Mouse (Mus musculus): Measurements from ENCODE around the gene Sdk1. TPM values are rescaled to one million over a fixed set of nuclear protein-coding genes. Genes with fewer than 3 reads are reported as not detected.

Gene Sdk1
- polyA plus RNA-seq, 1 experiment from 2014 or later: 0.10 TPM

DNA sequence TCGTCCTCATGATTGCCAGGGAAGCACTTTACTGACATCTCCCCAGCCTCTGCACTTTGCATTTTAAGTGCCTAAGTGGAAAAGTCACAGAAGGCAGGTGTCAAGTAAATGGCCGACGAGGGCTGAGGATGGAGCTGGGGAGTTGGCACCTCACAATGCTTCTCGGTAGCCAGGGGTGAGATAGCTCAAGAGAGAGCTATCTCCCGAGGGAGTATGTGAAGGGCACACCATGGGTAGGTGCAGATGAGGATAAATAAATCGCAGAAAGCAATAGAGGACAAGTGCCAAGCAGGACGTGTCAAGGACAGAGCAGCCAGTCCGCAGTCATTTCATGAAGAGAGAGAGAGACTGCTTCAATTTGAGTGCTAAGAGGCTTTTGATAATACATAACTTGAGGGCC is 655.1 kb downstream of the Sdk1 start:
- Histone ChIP-seq H3K4me3 (replicated peaks) (no peak overlapping the region), H3K9ac (no peak overlapping the region), H3K27me3 (no peaks in the 10 kb centered on the region), H3K4me2 (no peak overlapping the region), H3K36me3 (no peaks in the 10 kb centered on the region), H3K4me1 (replicated peaks) (no peaks in the 10 kb centered on the region), H3K27ac (no peak overlapping the region), H3K9me3 (replicated peaks) (no peaks in the 10 kb centered on the region)
- DNase-seq (no peak), ATAC-seq (ENCODE audit: low read depth) (no peak)
- WGBS (ENCODE audit: insufficient replicate concordance): 58% methylated on average over 8 of the region's 8 CpGs

DNA sequence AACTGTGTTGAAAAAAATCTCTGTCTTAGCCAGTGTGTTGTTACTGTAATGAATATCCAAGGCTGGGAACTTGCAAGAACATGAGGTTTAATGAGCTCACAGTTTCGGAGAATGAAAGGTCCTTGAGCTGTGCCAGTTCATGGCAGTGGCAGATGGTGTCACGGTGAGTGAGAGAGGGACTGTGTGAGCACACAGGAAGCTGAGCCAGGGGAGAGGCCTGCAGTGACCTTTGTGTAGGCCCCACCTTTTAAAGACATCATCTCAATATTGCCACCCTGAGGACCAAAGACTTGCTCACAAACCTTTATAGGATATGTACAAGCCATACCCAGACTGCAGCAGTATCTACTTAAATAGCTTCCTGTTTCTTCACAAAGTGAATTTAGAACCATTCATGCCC is 656.2 kb downstream of the Sdk1 start:
- no peak for ATAC-seq (ENCODE audit: low read depth)
- H3K4me3 ChIP-seq (replicated peaks): no peak overlapping the region
- 37% methylated on average over 2 of the region's 2 CpGs for WGBS (ENCODE audit: insufficient replicate concordance)

DNA sequence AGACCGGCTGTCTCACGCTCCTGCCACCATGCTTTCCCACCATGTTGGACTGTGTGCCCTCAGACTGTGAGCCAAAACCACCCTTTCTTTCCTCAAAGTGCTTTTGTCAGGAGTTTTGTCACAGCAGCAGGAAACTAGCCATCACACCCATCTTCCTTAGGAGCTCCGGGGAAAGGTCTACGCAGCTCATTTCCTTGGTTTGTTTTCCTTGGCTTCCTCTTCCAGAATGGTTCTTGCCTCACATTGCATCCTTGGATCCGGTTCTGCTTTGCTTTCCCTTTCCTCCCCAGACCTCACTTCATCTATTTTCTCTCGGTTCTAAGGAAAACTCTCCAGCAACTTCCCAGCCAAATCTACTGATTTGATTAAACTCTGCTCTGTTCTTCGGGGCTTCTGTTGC is 658.5 kb downstream of the Sdk1 start:
- DNase-seq: no peak
- Histone ChIP-seq H3K4me2 (no peak overlapping the region), H3K4me1 (replicated peaks) (no peaks in the 10 kb centered on the region), H3K36me3 (no peaks in the 10 kb centered on the region), H3K27me3 (no peaks in the 10 kb centered on the region), H3K27ac (no peak overlapping the region), H3K9ac (no peak overlapping the region), H3K9me3 (replicated peaks) (no peaks in the 10 kb centered on the region), H3K4me3 (replicated peaks) (no peak overlapping the region)
- ATAC-seq (ENCODE audit: low read depth): no peak
- WGBS (ENCODE audit: insufficient replicate concordance): 54% methylated on average over 7 of the region's 7 CpGs

More for the DNA sequence above, 656.2 kb downstream of the Sdk1 start:
- no peak for DNase-seq
- Histone ChIP-seq H3K4me2 (no peak overlapping the region), H3K27ac (no peak overlapping the region), H3K4me1 (replicated peaks) (no peaks in the 10 kb centered on the region), H3K36me3 (no peaks in the 10 kb centered on the region), H3K27me3 (no peaks in the 10 kb centered on the region), H3K9me3 (replicated peaks) (no peaks in the 10 kb centered on the region), H3K9ac (no peak overlapping the region)

DNA sequence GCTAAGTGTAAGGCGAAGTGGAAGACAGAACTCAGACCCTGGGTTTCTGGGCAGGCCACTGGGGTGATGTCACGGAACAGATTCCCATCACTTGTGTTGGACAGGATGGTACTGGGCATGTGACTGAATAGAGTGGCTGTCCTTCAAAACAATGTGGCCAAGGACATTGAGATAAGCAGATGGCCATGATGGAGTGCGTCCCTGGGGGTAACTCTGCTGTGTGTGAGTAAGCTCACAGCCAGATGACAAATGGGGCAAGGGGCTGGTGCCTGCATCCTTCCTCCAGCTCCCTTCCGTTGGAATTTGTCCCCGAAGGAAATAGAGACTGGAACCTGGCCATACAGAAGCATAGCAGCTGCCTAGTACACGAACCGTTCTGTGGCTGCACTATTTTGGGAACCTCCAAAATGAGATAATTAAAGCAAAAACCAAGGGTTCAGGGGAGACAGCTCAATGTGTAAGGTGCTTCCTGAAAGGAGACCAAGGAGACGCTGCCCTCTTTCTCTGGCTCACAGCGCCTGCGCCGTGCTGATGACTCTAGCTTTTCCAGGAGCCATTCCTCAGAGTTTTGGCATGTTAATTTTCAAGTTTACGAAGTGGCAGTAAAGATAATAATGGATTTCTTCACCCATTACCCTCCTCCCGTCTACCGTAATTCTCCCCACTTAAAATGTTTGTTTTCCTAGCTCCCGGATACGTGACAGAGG is 661.4 kb downstream of the Sdk1 start:
- Histone ChIP-seq H3K36me3 (no peaks in the 10 kb centered on the region), H3K4me3 (replicated peaks) (no peak overlapping the region), H3K9ac (no peak overlapping the region), H3K27me3 (no peaks in the 10 kb centered on the region), H3K9me3 (replicated peaks) (no peaks in the 10 kb centered on the region), H3K4me2 (no peak overlapping the region), H3K4me1 (replicated peaks) (no peaks in the 10 kb centered on the region), H3K27ac (no peak overlapping the region)
- WGBS (ENCODE audit: insufficient replicate concordance): 56% methylated on average over 16 of the region's 16 CpGs
- DNase-seq (no peak), ATAC-seq (ENCODE audit: low read depth) (no peak)

DNA sequence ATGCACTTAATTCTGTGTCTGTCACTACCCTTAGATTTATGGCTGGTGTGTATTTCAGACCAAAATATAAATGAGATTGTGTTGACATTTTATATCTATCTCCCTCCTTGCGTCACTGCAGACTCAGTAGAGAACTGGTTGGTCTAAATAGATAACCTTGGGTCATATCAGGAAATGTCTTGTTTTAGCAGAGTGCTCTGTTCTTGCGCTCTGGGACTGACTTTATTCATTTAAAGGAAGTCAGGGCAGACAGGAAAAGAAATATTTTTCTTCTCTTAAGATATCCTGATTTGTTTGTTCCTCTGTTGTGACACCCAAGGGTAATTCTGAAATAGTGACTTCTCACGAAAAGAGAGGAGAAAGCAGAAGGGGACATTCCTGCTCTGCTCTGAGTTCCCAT is 669.2 kb downstream of the Sdk1 start:
- Histone ChIP-seq H3K4me1 (replicated peaks) (no peaks in the 10 kb centered on the region), H3K9me3 (replicated peaks) (0 out of 2 replicates have a peak, but pooled peaks cover 5% of the 10 kb centered on the region), H3K27me3 (no peaks in the 10 kb centered on the region), H3K4me2 (no peak overlapping the region), H3K4me3 (replicated peaks) (no peak overlapping the region), H3K36me3 (no peaks in the 10 kb centered on the region), H3K9ac (no peak overlapping the region), H3K27ac (no peak overlapping the region)
- ATAC-seq (ENCODE audit: low read depth) (no peak), DNase-seq (no peak)
- 50% methylated on average over 3 of the region's 3 CpGs for WGBS (ENCODE audit: insufficient replicate concordance)

DNA sequence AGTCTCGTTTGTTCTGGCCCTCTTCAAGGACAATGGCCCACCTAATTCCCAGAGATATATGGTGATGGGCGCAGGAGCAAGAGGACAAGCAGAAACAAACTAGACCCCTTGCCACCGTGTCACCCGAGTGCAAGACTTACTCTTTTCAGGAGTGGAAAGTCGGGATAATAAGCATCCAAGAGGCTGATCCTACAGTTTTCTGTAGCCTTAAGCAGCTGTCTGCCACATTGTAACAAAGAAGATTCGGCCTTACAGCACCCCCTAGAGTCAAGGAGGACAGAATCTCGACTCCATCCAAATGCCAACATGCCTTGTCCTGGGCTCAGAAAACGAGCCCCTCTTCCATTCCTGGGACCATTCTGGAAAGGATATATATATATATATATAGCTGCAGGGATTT is 669.6 kb downstream of the Sdk1 start:
- H3K9me3 ChIP-seq (replicated peaks): 0 out of 2 replicates have a peak, but pooled peaks cover 5% of the 10 kb centered on the region
- no peaks in the 10 kb centered on the region for H3K27me3 ChIP-seq
- WGBS (ENCODE audit: insufficient replicate concordance): 49% methylated on average over 8 of the region's 8 CpGs
- ATAC-seq (ENCODE audit: low read depth) (no peak), DNase-seq (no peak)
- H3K9ac ChIP-seq: no peak overlapping the region
- H3K4me1 ChIP-seq (replicated peaks): no peaks in the 10 kb centered on the region
- no peak overlapping the region for H3K27ac ChIP-seq
- H3K36me3 ChIP-seq: no peaks in the 10 kb centered on the region
- no peak overlapping the region for H3K4me3 ChIP-seq (replicated peaks)
- no peak overlapping the region for H3K4me2 ChIP-seq

DNA sequence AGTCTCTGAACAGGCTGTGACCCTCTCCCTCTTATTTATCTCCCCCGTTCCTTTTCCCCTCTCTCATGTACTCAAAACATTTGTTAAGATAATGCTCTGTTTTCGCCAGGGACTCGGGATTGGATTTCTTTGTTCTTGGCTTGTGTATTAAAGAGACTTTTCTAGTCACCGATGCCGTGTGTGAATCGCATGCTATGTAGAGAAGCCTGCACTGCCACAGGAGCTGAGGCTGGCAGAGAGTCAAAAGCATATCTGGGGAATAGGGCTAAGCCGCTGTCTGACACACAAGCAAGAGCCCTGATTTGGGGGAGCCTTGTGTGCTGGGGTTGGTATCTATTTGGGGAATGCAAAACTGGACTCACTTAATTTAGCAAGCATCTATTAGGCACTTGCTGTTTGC is 671.6 kb downstream of the Sdk1 start:
- H3K9ac ChIP-seq: no peak overlapping the region
- H3K9me3 ChIP-seq (replicated peaks): 0 out of 2 replicates have a peak, but pooled peaks cover 5% of the 10 kb centered on the region
- no peaks in the 10 kb centered on the region for H3K36me3 ChIP-seq
- ATAC-seq (ENCODE audit: low read depth): no peak
- H3K4me2 ChIP-seq: no peak overlapping the region
- WGBS (ENCODE audit: insufficient replicate concordance): 63% methylated on average over 7 of the region's 7 CpGs
- H3K27me3 ChIP-seq: no peaks in the 10 kb centered on the region
- H3K4me1 ChIP-seq (replicated peaks): no peaks in the 10 kb centered on the region
- no peak overlapping the region for H3K4me3 ChIP-seq (replicated peaks)
- no peak for DNase-seq
- H3K27ac ChIP-seq: no peak overlapping the region

DNA sequence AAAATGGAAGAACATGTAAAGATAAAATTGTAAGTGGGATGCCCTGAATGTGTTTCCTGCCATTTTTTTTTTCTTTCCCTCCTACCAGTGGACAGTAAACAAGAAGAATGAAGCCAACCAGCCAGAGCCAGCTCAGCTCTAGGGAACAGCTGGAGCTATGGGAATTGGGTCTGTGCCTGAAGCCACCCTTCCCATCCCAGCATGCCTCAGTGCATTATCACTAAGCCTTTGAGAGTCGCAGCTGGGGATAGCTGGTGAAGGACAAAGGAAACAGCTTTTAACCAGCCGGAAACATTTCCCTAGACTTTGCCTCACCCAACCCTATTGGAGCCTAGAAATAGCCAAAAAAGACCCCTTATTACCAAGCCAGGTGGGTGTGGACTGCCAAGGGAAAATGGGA is 675.7 kb downstream of the Sdk1 start:
- Histone ChIP-seq H3K9ac (no peak overlapping the region), H3K9me3 (replicated peaks) (0 out of 2 replicates have a peak, but pooled peaks cover 5% of the 10 kb centered on the region), H3K27ac (no peak overlapping the region), H3K36me3 (no peaks in the 10 kb centered on the region), H3K4me3 (replicated peaks) (no peak overlapping the region), H3K27me3 (no peaks in the 10 kb centered on the region), H3K4me1 (replicated peaks) (no peaks in the 10 kb centered on the region), H3K4me2 (no peak overlapping the region)
- 53% methylated on average over 2 of the region's 2 CpGs for WGBS (ENCODE audit: insufficient replicate concordance)
- ATAC-seq (ENCODE audit: low read depth): no peak
- DNase-seq: no peak

DNA sequence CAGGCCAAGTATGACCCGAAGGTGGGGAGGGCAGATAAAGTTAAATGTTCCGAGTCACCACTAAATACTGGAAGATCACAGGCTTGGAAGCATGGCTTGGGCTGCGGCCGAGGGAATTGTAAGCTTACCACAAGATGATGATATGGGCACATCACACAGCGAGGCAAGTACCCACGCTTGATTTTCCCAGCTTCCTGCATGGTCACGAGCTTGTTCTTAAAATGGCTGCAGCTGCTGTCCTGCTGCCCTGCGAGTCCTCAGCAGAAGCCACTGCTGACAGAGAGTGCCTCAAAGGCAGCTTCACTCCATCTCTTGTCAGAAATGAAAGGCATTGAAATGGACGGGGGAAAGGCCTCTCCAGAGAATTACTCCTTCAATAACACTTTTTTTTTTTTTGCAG is 697.7 kb downstream of the Sdk1 start:
- no peaks in the 10 kb centered on the region for H3K36me3 ChIP-seq
- 57% methylated on average over 9 of the region's 9 CpGs for WGBS (ENCODE audit: insufficient replicate concordance)
- no peak overlapping the region for H3K27ac ChIP-seq

DNA sequence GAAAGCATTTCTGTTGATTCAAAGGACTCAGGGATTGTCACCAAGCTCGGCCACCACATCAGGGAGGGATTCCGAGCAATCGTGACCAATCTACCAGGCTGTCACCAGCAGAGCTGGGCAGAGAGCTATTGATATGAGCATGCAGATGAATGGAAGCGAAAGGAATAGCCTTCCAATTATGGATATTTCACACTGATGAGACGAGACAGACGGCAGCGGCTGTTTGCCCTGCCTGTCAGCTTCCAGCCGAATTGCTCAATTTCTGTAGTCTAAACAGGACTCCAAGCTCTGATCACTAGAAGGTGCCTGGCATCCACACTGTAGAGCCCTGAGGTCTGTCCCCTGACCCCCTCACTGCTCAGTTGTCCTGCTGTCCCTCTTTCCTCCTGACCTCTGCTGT is 699.3 kb downstream of the Sdk1 start:
- no peaks in the 10 kb centered on the region for H3K9me3 ChIP-seq (replicated peaks)
- H3K9ac ChIP-seq: no peak overlapping the region
- ATAC-seq (ENCODE audit: low read depth) (no peak), DNase-seq (no peak)
- H3K4me2 ChIP-seq: no peak overlapping the region
- no peaks in the 10 kb centered on the region for H3K36me3 ChIP-seq
- WGBS (ENCODE audit: insufficient replicate concordance): 71% methylated on average over 8 of the region's 8 CpGs
- H3K27ac ChIP-seq: no peak overlapping the region
- no peak overlapping the region for H3K4me3 ChIP-seq (replicated peaks)
- H3K27me3 ChIP-seq: no peaks in the 10 kb centered on the region
- H3K4me1 ChIP-seq (replicated peaks): no peaks in the 10 kb centered on the region

More for the DNA sequence above, 697.7 kb downstream of the Sdk1 start:
- Histone ChIP-seq H3K4me2 (no peak overlapping the region), H3K9ac (no peak overlapping the region), H3K4me3 (replicated peaks) (no peak overlapping the region), H3K4me1 (replicated peaks) (no peaks in the 10 kb centered on the region), H3K9me3 (replicated peaks) (no peaks in the 10 kb centered on the region), H3K27me3 (no peaks in the 10 kb centered on the region)
- no peak for ATAC-seq (ENCODE audit: low read depth)
- DNase-seq: no peak

DNA sequence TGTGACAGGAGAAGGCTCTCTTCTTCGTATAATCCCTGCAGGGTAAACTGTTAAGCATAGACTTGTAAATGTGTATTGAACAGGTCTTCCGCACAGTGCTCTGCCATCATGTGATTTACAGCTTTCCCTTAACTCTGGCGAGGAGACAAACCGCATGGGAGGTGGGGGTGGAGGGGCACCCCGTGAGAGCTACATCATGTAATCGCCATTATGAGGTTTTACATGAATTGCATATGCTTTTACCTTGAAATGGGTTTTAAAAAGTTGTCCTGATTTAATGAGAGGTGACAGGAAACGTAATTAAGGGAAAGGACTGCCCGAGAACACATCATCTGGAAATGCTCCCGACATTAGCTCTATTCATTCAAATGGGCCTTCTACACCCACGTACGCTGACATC is 709.5 kb downstream of the Sdk1 start:
- H3K27me3 ChIP-seq: no peaks in the 10 kb centered on the region
- 67% methylated on average over 11 of the region's 11 CpGs for WGBS (ENCODE audit: insufficient replicate concordance)
- H3K9me3 ChIP-seq (replicated peaks): no peaks in the 10 kb centered on the region
- no peak overlapping the region for H3K4me3 ChIP-seq (replicated peaks)
- no peak overlapping the region for H3K4me2 ChIP-seq
- H3K36me3 ChIP-seq: no peaks in the 10 kb centered on the region
- H3K9ac ChIP-seq: no peak overlapping the region
- H3K4me1 ChIP-seq (replicated peaks): no peaks in the 10 kb centered on the region
- no peak overlapping the region for H3K27ac ChIP-seq
- no peak for ATAC-seq (ENCODE audit: low read depth)
- no peak for DNase-seq

DNA sequence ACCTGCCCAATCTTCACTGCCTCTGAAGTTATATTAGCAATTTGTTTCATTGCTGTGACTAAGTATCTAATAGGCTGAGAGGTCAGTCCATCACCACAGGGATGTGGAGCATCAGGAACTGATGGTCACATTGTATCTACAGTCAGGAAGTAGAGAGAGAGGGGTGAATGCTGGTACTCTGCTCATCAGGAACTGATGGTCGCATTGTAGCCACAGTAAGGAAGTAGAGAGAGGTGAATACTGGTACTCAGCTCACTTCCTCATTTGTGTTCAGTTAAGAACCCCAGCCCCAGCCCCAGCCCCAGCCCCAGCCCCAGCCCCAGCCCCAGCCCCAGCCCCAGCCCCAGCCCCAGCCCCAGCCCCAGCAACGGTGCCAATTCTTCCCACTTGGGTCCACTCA is 711.0 kb downstream of the Sdk1 start:
- no peak for ATAC-seq (ENCODE audit: low read depth)

More for the DNA sequence above, 711.0 kb downstream of the Sdk1 start:
- Histone ChIP-seq H3K4me1 (replicated peaks) (no peaks in the 10 kb centered on the region), H3K4me3 (replicated peaks) (no peak overlapping the region), H3K9ac (no peak overlapping the region), H3K4me2 (no peak overlapping the region), H3K27ac (no peak overlapping the region), H3K9me3 (replicated peaks) (no peaks in the 10 kb centered on the region), H3K27me3 (no peaks in the 10 kb centered on the region), H3K36me3 (no peaks in the 10 kb centered on the region)
- no peak for DNase-seq
- WGBS (ENCODE audit: insufficient replicate concordance): 15% methylated on average over 2 of the region's 2 CpGs

Measured in liver, embryonic 13.5 days (tissue).